Mouse (Mus musculus) central nervous system, embryonic 18 days (tissue): ENCODE results near the gene Zfp941. TPM values are rescaled to one million over a fixed set of nuclear protein-coding genes. Genes with fewer than 3 reads are reported as not detected.

ENCODE experiments used
- polyA plus RNA-seq: library from polyadenylated mRNA; depleted of rRNA; stranded (reverse); fragments of >200 nt; gene quantifications from 2 replicates; pipeline ENCODE4 v1.2.3, GENCODE M21; 2012; rRNA removed

Gene Zfp941
- polyA plus RNA-seq, result 11.1 and 13.3 TPM in 2 replicates

GRCm38 (mm10) chr7:140821653-140822329 is at the start of gene Zfp941:
TSS of gene Zfp941 (minus strand) at chr7:140822178.

DNA sequence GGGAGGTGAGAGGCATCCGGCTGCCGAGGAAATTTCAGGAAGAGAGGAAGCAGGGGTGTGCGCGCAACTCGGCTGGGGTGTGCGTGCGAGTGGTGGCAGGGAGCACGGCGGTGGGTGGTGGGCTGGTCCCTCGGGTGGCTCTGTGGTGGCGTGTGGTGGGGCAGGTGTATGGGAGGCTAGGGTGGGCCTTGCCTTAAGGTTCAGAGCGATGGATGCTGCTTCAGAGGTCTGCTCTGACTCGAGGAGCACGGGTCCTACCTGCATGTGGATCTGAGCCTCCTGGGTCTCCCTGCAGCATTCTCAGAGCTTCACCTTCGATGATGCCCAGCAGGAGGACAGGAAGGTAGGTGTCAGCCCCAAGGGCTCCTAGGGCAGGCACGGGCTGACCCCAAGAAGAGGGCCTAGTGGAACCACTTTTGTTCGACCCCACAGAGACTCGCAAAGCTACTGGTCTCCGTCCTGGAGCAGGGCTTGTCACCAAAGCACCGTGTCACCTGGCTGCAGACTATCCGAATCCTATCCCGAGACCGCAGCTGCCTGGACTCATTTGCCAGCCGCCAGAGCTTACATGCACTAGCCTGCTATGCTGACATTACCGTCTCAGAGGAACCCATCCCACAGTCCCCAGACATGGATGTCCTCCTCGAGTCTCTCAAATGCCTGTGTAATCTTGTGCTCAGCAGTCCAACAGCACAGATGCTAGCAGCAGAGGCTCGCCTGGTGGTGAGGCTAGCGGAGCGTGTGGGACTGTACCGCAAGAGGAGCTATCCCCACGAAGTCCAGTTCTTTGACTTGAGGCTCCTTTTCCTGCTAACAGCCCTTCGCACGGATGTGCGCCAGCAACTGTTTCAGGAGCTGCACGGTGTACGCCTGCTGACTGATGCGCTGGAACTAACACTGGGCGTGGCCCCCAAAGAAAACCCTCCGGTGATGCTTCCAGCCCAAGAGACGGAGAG is 35.9 kb upstream of the Zfp941 start, which contains the start of gene Bet1l:
TSS of gene Bet1l (minus strand) at position 28 of the 956 bp plus-strand sequence.

DNA sequence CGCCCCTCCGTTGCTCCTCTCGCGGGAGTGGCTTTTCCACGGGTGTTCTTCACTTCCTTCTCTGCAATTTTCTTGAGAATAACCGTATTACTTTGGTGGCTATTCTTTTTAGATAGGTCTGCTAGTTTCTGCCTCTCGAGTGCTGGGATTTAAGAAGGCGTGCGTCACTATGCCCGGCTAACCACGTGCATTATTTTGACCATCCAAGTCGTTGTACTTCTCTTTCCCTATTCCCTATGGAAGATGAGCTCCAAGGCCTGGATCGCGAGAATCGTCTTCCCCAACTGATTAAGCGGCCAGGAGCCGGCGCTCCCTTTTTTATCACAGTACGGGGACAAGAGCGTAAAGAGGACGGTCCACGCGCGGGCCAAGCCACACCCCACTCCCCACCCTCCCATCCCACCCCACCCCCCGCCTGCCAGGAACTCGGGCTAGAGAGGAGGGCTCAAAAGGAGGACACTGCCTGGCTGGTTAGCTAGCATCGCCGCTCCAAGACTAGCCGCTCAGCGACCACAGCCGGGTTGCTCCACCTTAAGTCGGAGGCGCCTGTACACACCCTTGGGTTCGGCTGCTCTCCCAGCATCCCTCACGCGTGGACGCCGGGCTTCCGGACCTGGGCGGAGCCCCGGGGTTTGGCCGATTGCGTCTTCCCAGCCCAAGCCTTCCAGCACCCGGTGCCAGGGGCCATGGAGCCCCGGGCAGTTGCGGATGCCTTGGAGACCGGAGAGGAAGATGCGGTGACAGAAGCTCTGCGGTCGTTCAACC is 35.0 kb upstream of the Zfp941 start, which contains the start of gene Ric8a:
TSS of gene Ric8a (plus strand) at position 173 of the 765 bp plus-strand sequence.

DNA sequence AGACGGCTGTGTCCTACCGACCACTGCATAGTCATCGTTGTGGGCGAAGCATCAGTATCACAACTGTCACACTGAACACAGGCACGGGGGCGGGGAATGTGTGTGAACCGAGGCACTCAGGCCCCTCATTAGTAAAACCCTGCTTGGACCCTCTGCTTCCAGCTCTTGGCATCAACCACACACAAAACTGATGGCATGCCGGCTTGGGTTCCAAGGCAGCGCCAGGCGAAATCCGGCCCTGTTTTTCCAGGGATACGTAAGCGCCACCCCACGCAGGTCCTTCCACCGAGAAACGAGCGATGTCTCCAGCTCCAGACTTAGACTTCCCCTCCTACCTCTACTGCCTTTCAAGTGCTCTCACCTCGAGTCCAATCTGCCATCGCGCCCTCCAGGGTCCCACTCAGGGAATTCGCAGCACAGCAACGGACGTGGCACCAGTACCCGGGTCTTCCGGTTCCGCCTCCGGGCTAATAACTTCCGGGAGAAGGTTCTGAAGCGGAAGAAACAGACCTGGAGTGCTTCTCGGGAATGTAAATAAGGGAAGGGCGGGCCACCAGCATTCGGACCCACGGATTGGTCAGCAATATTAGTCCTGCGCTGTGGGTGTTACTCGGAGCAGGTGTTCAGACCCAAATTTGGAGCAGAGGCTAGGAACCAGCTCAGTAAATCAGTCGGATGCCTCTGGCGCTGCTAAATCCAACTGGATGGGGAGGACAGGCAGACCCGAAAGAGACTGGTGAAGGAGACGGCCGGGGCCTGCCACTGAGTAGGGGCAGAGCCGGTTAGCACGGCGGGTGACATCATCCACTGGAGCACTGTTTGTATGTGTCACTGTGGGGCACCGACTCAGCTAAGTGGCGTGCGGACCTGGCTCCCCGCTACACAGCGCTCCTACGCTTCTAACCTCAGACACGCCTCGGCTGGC is 34.1 kb upstream of the Zfp941 start, which contains the start of gene Gm45785:
TSS of gene Gm45785 (minus strand) at position 472 of the 925 bp plus-strand sequence.

GRCm38 (mm10) chr7:140847755-140848580 is 26.0 kb upstream of the Zfp941 start, which contains the start of gene Odf3:
TSS of gene Odf3 (plus strand) at chr7:140847805.

DNA sequence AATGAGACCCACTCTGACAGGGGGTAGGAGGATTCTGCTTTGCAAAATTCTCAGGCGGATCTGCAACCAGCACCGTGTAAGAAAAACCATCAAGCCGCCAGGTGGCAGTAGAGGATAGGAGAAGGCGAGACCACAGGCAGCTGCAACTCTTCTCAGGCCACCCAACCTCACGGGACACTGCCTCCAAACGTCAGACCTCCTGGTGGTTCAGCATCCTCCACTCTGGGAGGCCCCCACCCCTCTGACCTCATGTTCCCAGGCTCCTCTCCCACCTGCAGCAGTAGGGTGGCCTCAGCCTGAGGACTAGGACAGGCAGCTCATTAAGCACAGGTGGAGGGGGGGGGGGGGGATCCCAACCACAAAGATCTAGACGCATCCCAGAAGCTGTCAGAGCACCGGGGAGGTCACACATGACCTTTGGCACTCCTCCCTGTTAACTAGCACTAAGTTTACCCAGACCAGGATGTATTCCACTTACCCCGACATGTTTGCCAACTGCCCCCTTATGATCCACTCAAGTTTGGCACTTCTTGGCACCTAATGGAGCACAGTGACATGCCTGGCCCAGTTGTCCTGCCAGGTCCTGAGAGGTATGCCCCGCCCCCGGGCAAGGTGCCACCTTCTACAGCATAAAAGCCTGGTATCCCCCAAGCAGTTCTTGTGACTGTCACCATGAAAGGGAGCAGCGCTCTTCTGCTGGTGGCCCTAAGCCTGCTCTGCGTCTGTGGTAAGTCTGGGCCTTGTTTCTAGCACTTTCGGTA is 23.1 kb upstream of the Zfp941 start, which contains the start of gene Scgb1c1:
TSS of gene Scgb1c1 (plus strand) at position 643 of the 761 bp plus-strand sequence.

GRCm38 (mm10) chr7:140834968-140835757 is 13.2 kb upstream of the Zfp941 start, which contains the start of gene Urah:
TSS of gene Urah (plus strand) at chr7:140835018.

DNA sequence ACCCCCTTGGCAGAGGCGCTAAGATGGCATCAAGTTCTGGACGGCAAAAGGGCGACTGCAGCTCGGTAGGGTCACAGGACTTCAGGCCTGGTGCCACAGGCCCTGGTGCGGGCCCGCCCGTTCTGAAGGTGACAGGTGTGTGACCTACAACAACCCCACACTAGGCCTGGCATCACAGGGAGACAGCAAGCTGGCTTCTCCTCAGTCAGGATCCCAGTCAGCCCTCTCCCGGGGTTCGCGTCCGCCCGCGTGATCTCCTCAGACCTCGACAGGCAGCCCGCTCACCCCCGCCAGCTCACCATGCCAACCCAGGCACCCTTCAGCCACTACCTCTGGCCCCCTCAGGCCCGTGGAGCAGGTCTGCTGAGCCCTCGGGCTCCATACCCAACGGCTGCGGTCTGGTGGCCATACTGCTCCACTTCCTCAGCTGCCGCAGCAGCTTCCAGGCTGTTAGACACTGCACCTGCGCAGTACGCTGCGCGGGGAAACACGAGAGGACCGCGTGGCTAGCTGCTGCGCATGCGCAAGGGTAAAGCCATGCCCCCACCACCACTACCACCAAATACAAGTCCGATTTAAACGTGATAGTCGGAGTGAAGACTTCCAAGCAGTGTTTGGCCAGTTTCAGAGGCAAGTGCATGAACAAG is 34.4 kb downstream of the Zfp941 start, which contains the start of gene Syce1:
TSS of gene Syce1 (minus strand) at position 447 of the 647 bp plus-strand sequence.

DNA sequence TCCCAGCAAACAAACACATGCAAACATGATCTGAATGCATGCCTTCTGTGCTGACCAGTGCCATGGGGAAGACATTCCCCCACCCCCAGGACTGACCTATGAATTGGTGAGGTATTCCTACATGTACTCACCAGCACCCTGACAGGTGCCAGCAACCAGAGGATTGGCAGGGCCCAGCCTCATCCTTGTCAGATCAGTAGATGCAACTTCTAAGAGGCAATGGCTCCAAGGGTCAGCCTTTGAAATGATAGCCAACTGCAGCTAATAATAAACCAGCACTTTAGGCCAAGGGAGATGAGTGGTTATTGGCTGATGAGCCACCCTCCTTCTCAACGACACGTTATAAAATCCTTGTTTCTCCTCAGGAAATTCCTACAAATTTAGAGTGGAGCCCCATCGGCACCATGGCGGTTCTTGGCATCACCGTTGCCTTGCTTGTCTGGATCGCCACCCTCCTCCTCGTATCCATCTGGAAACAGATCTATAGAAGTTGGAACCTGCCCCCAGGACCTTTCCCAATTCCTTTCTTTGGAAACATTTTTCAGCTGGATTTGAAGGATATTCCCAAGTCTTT is 58.4 kb downstream of the Zfp941 start, which contains the start of gene Cyp2e1:
TSS of gene Cyp2e1 (plus strand) at position 293 of the 574 bp plus-strand sequence.

Other genes starting within 250 kb of the Zfp941 start
- gene Olfr46, start 220.9 kb downstream of the Zfp941 start, polyA plus RNA-seq, result under 0.01 TPM in 1 of 2 replicates, not detected in the other
- gene Olfr61, start 193.2 kb downstream of the Zfp941 start, polyA plus RNA-seq, result not detected in 2 replicates
- gene Olfr53, start 175.7 kb downstream of the Zfp941 start, polyA plus RNA-seq, result not detected in 2 replicates
- 0.01 TPM in 2 replicates for gene Olfr539, start 162.2 kb downstream of the Zfp941 start, polyA plus RNA-seq
- not detected in 2 replicates for gene Olfr45, start 140.2 kb downstream of the Zfp941 start, polyA plus RNA-seq
- gene Olfr541, start 124.9 kb downstream of the Zfp941 start, polyA plus RNA-seq, result not detected in 2 replicates
- gene Cyp2e1, start 58.4 kb downstream of the Zfp941 start, polyA plus RNA-seq, result not detected in 2 replicates
- gene Syce1, start 34.3 kb downstream of the Zfp941 start, polyA plus RNA-seq, result 0.26 and 0.66 TPM in 2 replicates
- 0.24 and 1.4 TPM in 2 replicates for gene Urah, start 12.8 kb upstream of the Zfp941 start, polyA plus RNA-seq
- gene Scgb1c1, start 23.4 kb upstream of the Zfp941 start, polyA plus RNA-seq, result 0.25 TPM in 1 of 2 replicates, not detected in the other
- 0.12 and 0.16 TPM in 2 replicates for gene Odf3, start 25.6 kb upstream of the Zfp941 start, polyA plus RNA-seq
- gene Gm45785, start 34.2 kb upstream of the Zfp941 start, polyA plus RNA-seq, result 0.24 and 0.28 TPM in 2 replicates
- gene Ric8a, start 34.8 kb upstream of the Zfp941 start, polyA plus RNA-seq, result 103 and 106 TPM in 2 replicates
- gene Bet1l, start 35.4 kb upstream of the Zfp941 start, polyA plus RNA-seq, result 33.4 and 36.0 TPM in 2 replicates
- gene Psmd13, start 59.8 kb upstream of the Zfp941 start, polyA plus RNA-seq, result 140 and 147 TPM in 2 replicates
- 57.5 and 62.3 TPM in 2 replicates for gene Sirt3, start 60.1 kb upstream of the Zfp941 start, polyA plus RNA-seq
- gene Cox8b, start 78.3 kb upstream of the Zfp941 start, polyA plus RNA-seq, result 3.9 TPM in 1 of 2 replicates, not detected in the other
- gene Nlrp6, start 98.7 kb upstream of the Zfp941 start, polyA plus RNA-seq, result 0.59 and 0.66 TPM in 2 replicates
- gene Pgghg, start 119.2 kb upstream of the Zfp941 start, polyA plus RNA-seq, result 9.8 and 11.2 TPM in 2 replicates
- gene Ifitm5, start 128.1 kb upstream of the Zfp941 start, polyA plus RNA-seq, result 0.48 and 7.3 TPM in 2 replicates
- gene Gm45717, start 133.8 kb upstream of the Zfp941 start, polyA plus RNA-seq, result 0.21 TPM in 1 of 2 replicates, not detected in the other
- gene Ifitm2, start 133.8 kb upstream of the Zfp941 start, polyA plus RNA-seq, result 139 and 160 TPM in 2 replicates
- gene Ifitm1, start 145.0 kb upstream of the Zfp941 start, polyA plus RNA-seq, result 33.6 and 57.6 TPM in 2 replicates
- 43.6 and 46.5 TPM in 2 replicates for gene Ifitm3, start 188.6 kb upstream of the Zfp941 start, polyA plus RNA-seq
- gene Ifitm6, start 195.7 kb upstream of the Zfp941 start, polyA plus RNA-seq, result 0.56 and 0.82 TPM in 2 replicates
- not detected in 2 replicates for gene Gm17387, start 207.0 kb upstream of the Zfp941 start, polyA plus RNA-seq
- 186 and 189 TPM in 2 replicates for gene B4galnt4, start 238.9 kb upstream of the Zfp941 start, polyA plus RNA-seq